Mouse (Mus musculus): ENCODE results near the gene Piwil1. TPM values are rescaled to one million over a fixed set of nuclear protein-coding genes. Genes with fewer than 3 reads are reported as not detected.
A peak's percentile ranks its signal among the peaks of the same experiment; 100 is the strongest.

The Piwil1 gene
- polyA plus RNA-seq, 1 experiment, result not detected

DNA sequence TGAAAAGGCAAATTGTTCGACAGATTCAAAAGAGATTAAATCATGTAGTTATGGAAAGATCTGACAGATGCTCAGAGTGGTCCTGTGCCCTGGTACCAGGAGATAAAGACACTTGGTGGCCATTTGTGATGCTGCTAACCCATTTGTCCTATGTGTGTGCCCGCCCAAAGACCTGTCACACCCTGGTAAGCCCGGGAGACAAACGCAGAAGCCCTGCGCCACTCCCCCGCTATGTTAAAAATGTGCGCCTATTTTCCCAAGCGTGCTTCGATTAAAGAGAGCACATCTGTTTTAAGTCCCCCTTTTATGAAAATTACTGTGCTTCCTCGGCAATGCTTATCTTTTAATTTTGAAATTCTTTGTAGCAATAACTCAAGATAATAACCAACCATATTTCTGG, 1.4 kb downstream of the Piwil1 start:
- Histone ChIP-seq H3K36me3 (ENCODE audit: control insufficient read depth, insufficient read depth, low read length, poor library complexity, severe bottlenecking) (no peaks in the 10 kb centered on the region), H3K27me3 (ENCODE audit: control insufficient read depth, insufficient read depth, low read length, poor library complexity, severe bottlenecking) (no peaks in the 10 kb centered on the region), H3K9ac (ENCODE audit: low read depth, poor library complexity, severe bottlenecking) (no peak overlapping the region), H3K27ac (ENCODE audit: insufficient read depth, low read length) (no peak overlapping the region), H3K4me1 (ENCODE audit: control insufficient read depth, insufficient read depth, low read length) (no peaks in the 10 kb centered on the region), H3K4me3 (ENCODE audit: low read depth, low read length) (no peak overlapping the region), H3K9me3 (replicated peaks; ENCODE audit: control insufficient read depth, insufficient read depth, low read length, poor library complexity, severe bottlenecking) (no peaks in the 10 kb centered on the region)
- TF ChIP-seq POLR2A (IDR thresholded peaks at IDR 0.05; ENCODE audit: insufficient read depth, low read length) (no peak), EP300 (IDR thresholded peaks at IDR 0.05; ENCODE audit: insufficient read depth, low read depth, low read length) (no peak), CTCF (IDR thresholded peaks at IDR 0.05; ENCODE audit: low read depth, low read length) (no peak)

DNA sequence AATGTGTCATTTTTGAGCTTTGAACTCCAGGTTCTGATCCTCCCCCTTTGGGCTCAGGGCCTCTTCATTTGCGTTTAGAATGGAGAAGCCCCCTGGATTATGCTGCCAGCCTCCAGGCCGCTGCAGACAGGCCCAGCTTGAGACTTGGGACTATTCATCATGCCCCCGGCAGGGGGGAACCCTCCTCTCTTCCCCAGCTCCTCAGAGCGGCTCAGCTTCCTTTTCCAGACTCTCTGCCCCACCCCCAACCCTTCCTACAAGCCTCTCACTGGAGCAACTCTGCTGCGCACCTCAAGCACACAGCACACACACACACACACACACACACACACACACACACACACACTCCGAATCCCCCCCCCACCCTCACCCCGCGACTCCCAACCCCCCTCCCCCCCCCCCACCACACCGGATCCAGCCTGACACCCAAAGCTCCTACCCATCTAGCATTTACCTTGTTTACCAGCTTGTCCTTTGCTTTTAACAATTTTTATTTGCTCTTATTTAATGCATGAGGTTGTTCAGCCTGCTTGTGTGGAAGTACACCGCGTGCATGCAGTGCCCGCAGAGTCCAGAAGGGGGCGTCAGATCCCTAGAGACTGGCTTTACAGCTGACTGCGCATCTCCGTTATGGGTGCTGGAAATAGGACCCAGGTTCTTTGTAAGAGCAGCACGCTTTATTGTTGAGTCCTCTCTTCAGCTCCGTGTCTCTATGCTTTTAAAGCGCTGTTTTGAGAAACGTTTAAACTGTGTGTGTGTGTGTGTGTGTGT, 2.0 kb downstream of the Piwil1 start:
- no peak overlapping the region for H3K4me3 ChIP-seq (ENCODE audit: low read depth, low read length)
- H3K27ac ChIP-seq (ENCODE audit: insufficient read depth, low read length), result no peak overlapping the region
- no peak for TF ChIP-seq POLR2A (IDR thresholded peaks at IDR 0.05; ENCODE audit: insufficient read depth, low read length)
- peak; percentile 67 for TF ChIP-seq CTCF (IDR thresholded peaks at IDR 0.05; ENCODE audit: low read depth, low read length)
- H3K4me1 ChIP-seq (ENCODE audit: control insufficient read depth, insufficient read depth, low read length), result no peaks in the 10 kb centered on the region
- no peak overlapping the region for H3K9ac ChIP-seq (ENCODE audit: low read depth, poor library complexity, severe bottlenecking)
- no peaks in the 10 kb centered on the region for H3K27me3 ChIP-seq (ENCODE audit: control insufficient read depth, insufficient read depth, low read length, poor library complexity, severe bottlenecking)
- H3K36me3 ChIP-seq (ENCODE audit: control insufficient read depth, insufficient read depth, low read length, poor library complexity, severe bottlenecking), result no peaks in the 10 kb centered on the region
- no peaks in the 10 kb centered on the region for H3K9me3 ChIP-seq (replicated peaks; ENCODE audit: control insufficient read depth, insufficient read depth, low read length, poor library complexity, severe bottlenecking)

DNA sequence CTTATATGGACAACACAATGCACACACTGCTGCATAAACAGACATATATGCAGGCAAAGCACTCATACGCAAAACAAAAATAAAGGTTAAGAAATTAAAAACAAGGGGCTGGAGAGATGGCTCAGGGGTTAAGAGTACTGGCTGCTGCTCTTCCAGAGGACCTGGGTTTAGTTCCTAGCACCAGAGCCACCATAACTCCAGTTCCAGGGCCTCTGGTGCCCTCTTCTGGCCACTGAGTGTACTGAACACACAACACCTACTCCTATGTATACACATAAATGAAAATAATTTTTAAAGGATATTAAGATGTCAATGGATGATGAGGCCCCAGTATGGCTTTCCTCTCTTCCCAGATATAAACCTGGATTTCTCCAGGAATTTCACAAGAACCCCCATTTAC, 4.1 kb downstream of the Piwil1 start:
- TF ChIP-seq CTCF (IDR thresholded peaks at IDR 0.05; ENCODE audit: low read depth, low read length), result peak; percentile 52
- no peak for TF ChIP-seq POLR2A (IDR thresholded peaks at IDR 0.05; ENCODE audit: insufficient read depth, low read length)
- TF ChIP-seq EP300 (IDR thresholded peaks at IDR 0.05; ENCODE audit: insufficient read depth, low read depth, low read length), result no peak
- Histone ChIP-seq H3K27me3 (ENCODE audit: control insufficient read depth, insufficient read depth, low read length, poor library complexity, severe bottlenecking) (no peaks in the 10 kb centered on the region), H3K36me3 (ENCODE audit: control insufficient read depth, insufficient read depth, low read length, poor library complexity, severe bottlenecking) (no peaks in the 10 kb centered on the region), H3K9me3 (replicated peaks; ENCODE audit: control insufficient read depth, insufficient read depth, low read length, poor library complexity, severe bottlenecking) (no peaks in the 10 kb centered on the region), H3K9ac (ENCODE audit: low read depth, poor library complexity, severe bottlenecking) (no peak overlapping the region), H3K4me3 (ENCODE audit: low read depth, low read length) (no peak overlapping the region), H3K4me1 (ENCODE audit: control insufficient read depth, insufficient read depth, low read length) (no peaks in the 10 kb centered on the region), H3K27ac (ENCODE audit: insufficient read depth, low read length) (no peak overlapping the region)

DNA sequence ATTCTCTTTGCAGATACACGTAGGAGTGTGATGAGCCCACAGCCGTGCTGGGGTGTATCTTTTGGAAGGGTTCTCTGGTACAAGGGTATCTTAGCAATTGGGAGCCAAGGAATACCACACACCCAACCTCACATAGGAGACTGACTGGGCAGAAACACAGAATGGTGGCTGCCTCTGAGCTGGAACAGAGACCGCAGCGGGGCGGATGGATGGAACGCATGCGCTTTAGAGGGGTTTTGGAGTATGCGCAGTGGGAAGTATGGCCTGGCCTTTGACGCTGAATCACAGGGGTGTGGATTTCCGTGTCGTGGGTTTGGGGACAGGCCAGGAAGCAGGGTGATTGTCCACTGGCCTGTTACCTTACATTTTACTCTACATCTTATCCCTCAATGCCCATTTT, 4.9 kb downstream of the Piwil1 start:
- TF ChIP-seq POLR2A (IDR thresholded peaks at IDR 0.05; ENCODE audit: insufficient read depth, low read length), result no peak
- TF ChIP-seq CTCF (IDR thresholded peaks at IDR 0.05; ENCODE audit: low read depth, low read length), result no peak
- TF ChIP-seq EP300 (IDR thresholded peaks at IDR 0.05; ENCODE audit: insufficient read depth, low read depth, low read length), result no peak

DNA sequence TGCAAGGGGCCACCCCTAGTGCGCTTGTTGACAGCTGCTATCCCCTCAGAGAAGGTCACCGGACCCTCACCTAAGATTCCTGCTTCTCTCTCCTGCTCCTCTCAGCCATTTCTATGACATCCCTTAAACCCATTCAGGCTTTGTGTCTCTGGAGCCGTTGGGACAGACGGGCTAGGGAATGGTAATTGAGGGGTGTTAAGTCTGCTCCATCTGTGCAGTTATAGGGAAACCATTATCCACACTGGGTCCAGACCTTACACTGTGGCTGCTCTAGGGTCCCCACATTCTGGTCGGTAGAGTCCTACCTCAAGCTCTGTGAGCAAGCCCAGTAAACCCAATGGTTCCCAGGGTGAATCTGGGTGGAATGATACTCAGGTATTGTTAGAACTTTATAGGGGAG, 6.6 kb downstream of the Piwil1 start:
- Histone ChIP-seq H3K4me3 (ENCODE audit: low read depth, low read length) (no peak overlapping the region), H3K27ac (ENCODE audit: insufficient read depth, low read length) (no peak overlapping the region), H3K9me3 (replicated peaks; ENCODE audit: control insufficient read depth, insufficient read depth, low read length, poor library complexity, severe bottlenecking) (no peaks in the 10 kb centered on the region), H3K4me1 (ENCODE audit: control insufficient read depth, insufficient read depth, low read length) (no peaks in the 10 kb centered on the region), H3K36me3 (ENCODE audit: control insufficient read depth, insufficient read depth, low read length, poor library complexity, severe bottlenecking) (no peaks in the 10 kb centered on the region), H3K27me3 (ENCODE audit: control insufficient read depth, insufficient read depth, low read length, poor library complexity, severe bottlenecking) (no peaks in the 10 kb centered on the region), H3K9ac (ENCODE audit: low read depth, poor library complexity, severe bottlenecking) (no peak overlapping the region)
- TF ChIP-seq POLR2A (IDR thresholded peaks at IDR 0.05; ENCODE audit: insufficient read depth, low read length) (no peak), EP300 (IDR thresholded peaks at IDR 0.05; ENCODE audit: insufficient read depth, low read depth, low read length) (no peak), CTCF (IDR thresholded peaks at IDR 0.05; ENCODE audit: low read depth, low read length) (no peak)

More for the DNA sequence above, 4.9 kb downstream of the Piwil1 start:
- Histone ChIP-seq H3K27ac (ENCODE audit: insufficient read depth, low read length) (no peak overlapping the region), H3K9me3 (replicated peaks; ENCODE audit: control insufficient read depth, insufficient read depth, low read length, poor library complexity, severe bottlenecking) (no peaks in the 10 kb centered on the region), H3K27me3 (ENCODE audit: control insufficient read depth, insufficient read depth, low read length, poor library complexity, severe bottlenecking) (no peaks in the 10 kb centered on the region), H3K9ac (ENCODE audit: low read depth, poor library complexity, severe bottlenecking) (no peak overlapping the region), H3K36me3 (ENCODE audit: control insufficient read depth, insufficient read depth, low read length, poor library complexity, severe bottlenecking) (no peaks in the 10 kb centered on the region), H3K4me1 (ENCODE audit: control insufficient read depth, insufficient read depth, low read length) (no peaks in the 10 kb centered on the region), H3K4me3 (ENCODE audit: low read depth, low read length) (no peak overlapping the region)

DNA sequence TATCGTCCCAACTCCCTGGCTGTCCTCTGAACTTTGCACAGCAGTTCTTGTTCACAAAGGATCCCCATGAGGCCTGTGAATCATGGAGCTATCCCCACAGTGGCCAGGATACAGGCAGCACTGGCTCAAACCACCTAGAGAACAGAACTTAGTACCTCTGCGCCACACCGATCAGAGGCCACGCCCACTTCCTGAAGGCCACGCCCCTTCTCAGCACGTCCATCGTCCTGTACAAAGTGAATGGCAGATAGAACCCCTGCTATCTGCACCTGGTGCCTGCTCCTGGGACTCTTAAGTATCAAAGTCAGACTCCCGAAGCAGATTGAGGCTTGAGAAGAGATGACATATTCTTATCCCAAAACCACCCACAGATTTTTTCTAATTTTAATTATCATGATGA, 8.3 kb downstream of the Piwil1 start:
- H3K9me3 ChIP-seq (replicated peaks; ENCODE audit: control insufficient read depth, insufficient read depth, low read length, poor library complexity, severe bottlenecking), result no peaks in the 10 kb centered on the region
- no peak overlapping the region for H3K9ac ChIP-seq (ENCODE audit: low read depth, poor library complexity, severe bottlenecking)
- no peak overlapping the region for H3K4me3 ChIP-seq (ENCODE audit: low read depth, low read length)
- TF ChIP-seq CTCF (IDR thresholded peaks at IDR 0.05; ENCODE audit: low read depth, low read length), result no peak
- no peak for TF ChIP-seq POLR2A (IDR thresholded peaks at IDR 0.05; ENCODE audit: insufficient read depth, low read length)
- TF ChIP-seq EP300 (IDR thresholded peaks at IDR 0.05; ENCODE audit: insufficient read depth, low read depth, low read length), result no peak
- H3K27me3 ChIP-seq (ENCODE audit: control insufficient read depth, insufficient read depth, low read length, poor library complexity, severe bottlenecking), result no peaks in the 10 kb centered on the region
- H3K27ac ChIP-seq (ENCODE audit: insufficient read depth, low read length), result no peak overlapping the region
- H3K36me3 ChIP-seq (ENCODE audit: control insufficient read depth, insufficient read depth, low read length, poor library complexity, severe bottlenecking), result no peaks in the 10 kb centered on the region
- no peaks in the 10 kb centered on the region for H3K4me1 ChIP-seq (ENCODE audit: control insufficient read depth, insufficient read depth, low read length)

Data from ES-Bruce4 (cell line).